Mouse (Mus musculus) gastrocnemius, postnatal 4 days (tissue): ENCODE data around the gene Rfx7. TPM values are rescaled to one million over a fixed set of nuclear protein-coding genes. Genes with fewer than 3 reads are reported as not detected.
"Not testable (repeated sequence)": the region's sequence is repeated elsewhere in the genome, so short reads cannot be mapped to it uniquely, and the experiment has no call there.

Experiments used
- DNase-seq, 2 experiments: peaks; one replicate each; pipeline ENCODE4 v3.0.0; 2021 to 2022; ENCODE audit warnings: low spot score in 2 of 2, mixed read lengths in 2 of 2
- microRNA-seq: library from miRNA; unstranded; fragments of <30 nt; microRNA quantifications from one replicate; pipeline ENCODE4 v1.2.0, GENCODE M21; 2021
- total RNA-seq, 2 experiments: library from RNA; stranded (reverse); gene quantifications; 2 replicates each; pipeline ENCODE4 v1.2.3; 2021

The Rfx7 gene
- total RNA-seq, 2 experiments from 2014 or later: 38.9 to 39.0 TPM

GRCm38 (mm10) chr9:72661895-72662661 is 130.0 kb downstream of the Rfx7 start, which contains the start of gene Nedd4:
Gene Nedd4 (plus strand): TSS chr9:72662346.
- DNase-seq: peak; percentile 96 to 97

- peak; percentile 64 to 89 for DNase-seq
Observed at GRCm38 (mm10) chr9:72662691-72663533, 130.9 kb downstream of the Rfx7 start.

DNA sequence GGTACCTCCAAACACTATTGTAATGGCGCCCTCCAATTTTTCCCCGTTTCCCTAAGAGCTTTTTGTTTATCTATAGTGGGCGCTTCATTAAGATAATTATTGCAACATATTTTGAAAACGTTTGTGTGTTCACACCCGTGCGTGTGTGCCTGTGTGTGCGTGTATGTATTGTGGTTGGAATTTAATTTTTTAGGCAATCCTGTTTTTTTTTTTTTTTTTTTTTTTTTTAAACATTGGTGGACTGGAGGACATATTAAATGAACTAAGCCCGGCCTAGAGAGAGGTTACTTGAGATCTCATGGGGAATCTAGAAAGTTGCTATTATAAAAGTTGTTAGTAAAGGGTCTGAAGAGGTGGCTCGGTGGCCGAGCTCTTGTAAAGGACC is 131.5 kb downstream of the Rfx7 start:
- DNase-seq: no peak

DNA sequence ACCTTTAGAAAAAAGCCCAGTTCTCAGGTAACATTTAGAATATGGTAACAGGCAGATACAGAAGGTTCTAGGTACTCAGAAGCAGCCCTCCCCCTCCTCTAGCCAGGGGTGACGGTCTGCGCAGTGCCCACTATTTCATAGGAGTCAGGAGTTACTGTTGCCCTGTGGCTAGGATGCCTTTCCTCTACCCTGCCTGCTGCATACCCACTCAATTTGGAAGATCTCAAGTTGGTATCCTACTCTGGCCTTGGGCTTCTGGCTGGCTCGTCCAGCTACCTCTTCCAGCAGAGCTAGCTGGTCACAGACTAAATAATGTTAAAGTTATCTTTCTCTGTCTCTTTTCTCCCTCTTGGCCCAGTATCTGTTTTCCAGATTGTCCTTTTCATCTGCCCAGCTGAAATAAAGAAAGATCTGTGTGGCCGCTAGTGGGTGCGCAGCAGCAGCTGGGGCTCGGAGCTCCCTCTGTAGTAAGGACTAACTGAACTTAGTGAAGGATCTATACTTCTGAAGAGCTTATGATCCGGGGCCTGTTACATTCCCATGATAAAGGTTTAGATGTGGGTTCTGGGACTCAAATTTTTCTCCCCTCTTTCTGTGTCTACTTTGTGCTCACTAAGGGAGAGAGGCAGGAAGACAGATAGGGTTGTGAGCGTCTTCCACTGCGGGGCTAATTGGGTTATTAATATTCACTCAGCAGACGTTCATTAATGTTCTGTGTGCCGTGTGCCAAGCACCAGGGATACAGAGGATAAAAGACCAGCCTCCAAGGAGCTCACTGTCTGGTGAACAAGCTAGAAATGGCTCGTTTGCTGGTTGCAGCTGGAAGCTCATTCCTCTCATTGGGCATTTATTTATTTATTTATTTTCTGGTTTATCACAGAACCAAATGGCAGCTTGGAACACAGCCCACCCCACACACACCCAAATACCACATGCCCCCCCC is 132.6 kb downstream of the Rfx7 start:
- no peak for DNase-seq

DNA sequence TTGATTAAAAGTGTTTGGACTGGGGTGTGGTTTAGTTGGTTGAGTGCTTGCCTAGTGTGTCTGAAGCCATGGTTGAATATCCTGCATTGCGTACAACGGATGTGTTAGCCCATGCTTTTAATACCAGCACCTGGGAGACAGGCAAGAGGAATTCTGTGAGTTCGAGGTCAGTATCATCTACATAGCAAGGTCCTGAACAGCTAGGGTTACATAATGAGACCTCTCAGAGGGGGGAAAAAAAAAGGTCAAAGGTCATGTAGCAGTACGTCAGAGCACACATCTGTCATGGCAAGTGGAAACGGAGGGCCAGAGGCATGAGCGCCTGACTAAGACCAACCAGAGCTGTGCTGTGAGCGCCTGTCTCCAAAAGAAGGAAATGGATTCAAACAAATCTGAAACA is 133.5 kb downstream of the Rfx7 start:
- DNase-seq: no peak

GRCm38 (mm10) chr9:72666352-72667021 is 134.4 kb downstream of the Rfx7 start:
- not testable (repeated sequence) for DNase-seq

DNA sequence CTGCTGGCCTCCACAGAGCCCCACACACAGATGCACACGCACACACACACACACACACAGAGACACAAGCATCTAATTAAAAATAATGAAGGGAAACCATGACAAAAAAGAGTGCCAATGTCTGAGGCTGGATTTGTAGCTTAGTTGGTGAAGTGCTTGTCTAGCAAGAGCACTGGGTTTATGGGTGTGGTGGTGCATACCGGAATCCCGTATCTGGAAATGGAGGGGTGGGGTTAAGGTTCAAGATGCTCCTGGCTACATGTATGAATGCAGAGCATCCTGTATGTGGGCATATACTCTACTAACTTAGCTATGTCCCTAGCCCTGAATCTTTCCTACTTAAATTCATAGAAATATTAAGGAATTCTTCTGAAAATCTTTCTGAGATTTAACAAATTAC is 135.1 kb downstream of the Rfx7 start:
- DNase-seq: no peak

DNA sequence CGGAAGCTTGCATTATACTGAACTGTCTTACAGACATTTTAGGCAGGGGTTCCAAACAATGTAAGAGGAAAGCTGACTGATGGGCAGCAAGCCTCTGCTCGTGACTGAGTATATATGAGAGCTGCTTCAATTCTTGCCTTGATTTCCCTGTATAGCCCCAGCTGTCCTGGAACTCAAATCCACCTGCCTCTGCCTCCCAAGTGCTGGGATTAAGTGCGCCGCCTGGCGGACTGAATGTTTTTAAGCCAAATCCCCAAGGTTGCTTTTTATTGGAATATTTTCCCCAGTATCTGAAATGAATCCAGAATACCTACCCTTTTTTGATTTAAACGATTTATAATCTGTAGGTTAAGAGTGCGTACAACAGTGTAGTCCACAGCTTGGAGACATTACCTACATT is 137.3 kb downstream of the Rfx7 start:
- peak in 1 of 2 experiments; percentile 55 for DNase-seq

DNA sequence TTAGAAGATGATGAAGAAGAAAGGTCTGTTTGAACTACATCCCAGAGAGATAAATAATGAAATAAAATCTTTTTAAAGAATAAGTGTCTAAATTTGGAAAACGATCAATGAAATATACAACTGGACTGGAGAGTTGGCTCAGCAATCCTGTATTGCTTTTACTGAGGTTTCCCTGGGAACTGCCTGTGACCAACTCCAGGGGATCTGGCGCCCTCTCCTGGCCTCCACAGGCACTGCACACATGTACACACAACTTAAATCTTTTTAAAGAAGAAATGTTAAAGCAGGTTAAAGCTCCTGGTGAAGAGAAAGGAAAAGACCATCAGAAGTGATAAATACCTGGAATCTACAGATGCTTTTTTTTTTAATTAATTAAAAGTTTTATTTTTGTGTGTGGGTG is 140.3 kb downstream of the Rfx7 start:
- DNase-seq: peak; percentile 69 to 85

Small RNA genes within 50 kb of the gene (microRNA-seq; reads per million reads assigned to microRNA genes)
- not detected for gene Gm28010

Other genes with a start within 250 kb of the Rfx7 start
- gene Mns1, start 94.2 kb upstream of the Rfx7 start, total RNA-seq: 1 to 10 TPM; 2.2 to 2.9 TPM
- gene Tex9, start 40.0 kb upstream of the Rfx7 start, total RNA-seq: 1 to 10 TPM; 4.0 to 5.3 TPM
- gene Nedd4, start 130.1 kb downstream of the Rfx7 start, total RNA-seq: 100 to 1,000 TPM; 884 to 908 TPM